Mouse (Mus musculus): Measurements from ENCODE around the gene Spata21. TPM values are rescaled to one million over a fixed set of nuclear protein-coding genes. Genes with fewer than 3 reads are reported as not detected.
"Not testable (repeated sequence)": the region's sequence is repeated elsewhere in the genome, so short reads cannot be mapped to it uniquely, and the experiment has no call there.

The Spata21 gene
- total RNA-seq, 2 experiments from 2014 or later: not detected

DNA sequence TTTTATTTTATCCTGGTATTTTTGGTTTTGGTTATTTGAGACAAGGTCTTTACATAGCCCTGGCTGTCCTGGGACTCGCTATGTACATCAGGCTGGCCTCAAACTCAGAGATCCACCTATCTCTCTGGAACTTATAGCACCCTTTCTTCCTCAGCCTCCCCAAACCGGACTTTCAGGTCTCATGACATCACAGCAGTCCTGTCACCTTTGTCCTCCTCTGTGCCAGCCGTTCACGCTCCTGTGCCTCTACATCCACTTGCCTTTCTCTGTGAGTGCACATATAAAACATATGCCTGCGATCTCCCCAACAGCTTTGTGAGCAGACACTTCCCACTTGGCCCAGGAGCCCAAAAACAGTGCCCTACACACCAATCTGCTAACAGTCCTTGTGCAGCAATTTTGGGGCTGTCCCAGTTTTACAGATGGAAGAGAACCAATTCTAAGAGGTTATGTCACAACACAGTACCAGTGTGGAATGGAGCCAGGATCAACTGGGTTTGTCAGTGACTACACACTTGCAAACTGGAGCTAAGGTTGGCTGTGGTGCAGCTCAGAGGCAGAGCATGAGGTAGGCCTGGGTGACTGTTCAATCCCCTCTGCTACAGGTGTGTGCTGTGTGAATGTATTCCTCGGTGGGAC lies 42.7 kb downstream of the Spata21 start:
- no peak for DNase-seq

DNA sequence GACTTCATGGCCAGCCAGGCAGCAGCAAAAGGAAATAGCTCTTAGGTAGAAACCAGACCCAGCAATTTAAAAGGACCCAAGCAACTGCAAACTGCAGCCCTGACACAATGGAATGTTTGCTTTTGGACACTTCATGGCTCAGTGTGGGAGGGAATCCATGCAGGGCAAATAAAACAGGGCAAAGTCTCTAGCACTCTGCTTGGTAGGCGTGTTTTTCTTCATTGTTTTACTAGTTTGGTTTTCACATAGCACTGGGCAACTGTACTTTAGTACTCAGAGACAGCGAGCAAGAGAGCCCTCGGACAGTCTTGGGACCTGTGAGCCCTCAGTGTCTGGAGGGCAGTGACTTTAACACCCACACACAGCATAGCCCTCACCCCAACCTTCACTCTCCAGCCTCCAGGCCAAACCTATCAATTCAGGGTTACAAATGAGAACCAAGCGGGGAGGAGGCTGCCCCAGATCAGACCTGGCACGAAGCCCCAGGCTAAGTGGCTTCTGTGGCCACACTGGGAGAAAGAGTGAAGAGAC lies 43.5 kb downstream of the Spata21 start:
- no peak for DNase-seq

DNA sequence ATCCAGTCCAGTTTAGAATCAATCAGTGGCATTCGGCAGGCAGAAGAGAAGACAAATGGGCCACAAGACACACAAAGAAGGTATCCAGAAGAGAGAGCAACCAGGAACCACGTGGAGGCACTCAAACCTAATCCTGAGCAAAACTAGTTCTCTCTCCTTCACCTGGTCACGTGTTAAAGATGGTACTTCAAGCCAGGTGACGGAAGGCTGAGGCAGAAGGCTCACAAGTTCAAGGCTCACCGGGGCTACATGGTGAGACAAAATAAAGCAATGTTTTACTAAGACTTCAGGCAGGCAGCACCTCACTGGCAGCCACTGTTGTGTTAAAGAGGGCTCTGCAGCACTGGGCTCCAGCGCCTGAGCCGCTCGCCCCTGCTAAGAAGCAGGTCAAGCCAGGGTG lies 44.1 kb downstream of the Spata21 start:
- no peak for DNase-seq

DNA sequence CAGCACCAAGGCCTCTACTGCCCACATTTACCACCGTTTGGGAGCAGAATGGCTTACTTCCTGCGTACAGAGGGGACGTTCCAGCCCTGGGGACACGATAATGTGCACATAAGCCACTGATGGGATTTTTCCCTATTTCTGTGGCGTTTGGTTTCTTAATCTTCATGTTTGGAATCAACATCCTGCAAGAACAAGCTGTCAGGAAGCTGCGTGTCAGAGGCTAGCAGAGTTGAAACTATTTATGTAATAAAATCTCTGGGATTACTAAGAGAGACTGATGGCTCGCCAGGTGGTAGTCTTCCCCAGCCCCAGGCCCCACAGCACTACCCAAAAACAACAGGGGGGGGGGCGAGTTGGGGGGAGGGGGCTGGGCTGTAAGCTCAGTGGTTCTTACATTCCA lies 45.1 kb downstream of the Spata21 start:
- no peak for DNase-seq

- no peak for DNase-seq
Measured at GRCm38 (mm10) chr4:141134031-141134441, 45.9 kb downstream of the Spata21 start.

DNA sequence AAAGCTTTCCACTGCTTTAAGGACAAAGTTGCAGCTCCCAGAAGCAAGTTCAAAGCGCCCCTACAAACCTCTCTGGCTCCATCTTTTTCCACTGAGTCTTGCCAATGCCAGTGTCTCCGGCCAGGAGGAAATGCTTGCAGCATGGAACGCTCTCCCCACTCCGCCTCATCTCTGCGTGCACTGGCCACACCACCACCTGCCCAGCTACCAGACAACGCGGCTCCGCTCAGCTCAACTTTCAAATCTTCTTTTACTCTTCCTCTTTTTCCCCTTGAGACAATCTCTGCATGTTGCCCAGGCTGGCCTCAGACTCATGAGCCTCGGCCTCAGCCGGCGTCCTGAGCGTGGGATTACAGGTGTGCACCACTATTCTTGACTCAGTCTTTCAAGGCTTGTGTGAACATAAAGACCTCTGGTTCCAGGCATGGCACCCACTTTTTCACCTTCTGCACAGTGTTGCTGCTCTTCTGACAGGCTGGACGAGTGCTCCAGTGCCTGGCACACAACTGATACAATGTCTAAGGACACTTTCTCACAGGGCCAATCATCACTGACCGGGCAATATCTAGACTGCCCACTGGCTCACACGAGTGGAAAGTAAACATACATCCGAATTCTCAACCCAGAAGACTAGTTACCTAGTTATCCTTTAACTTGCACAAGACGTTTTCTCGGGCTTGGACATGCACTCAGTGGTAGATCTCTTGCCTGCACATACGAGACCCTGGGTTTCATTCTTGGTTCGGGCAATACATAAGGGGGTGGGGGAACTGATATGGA lies 46.8 kb downstream of the Spata21 start:
- DNase-seq: peak; percentile 44

DNA sequence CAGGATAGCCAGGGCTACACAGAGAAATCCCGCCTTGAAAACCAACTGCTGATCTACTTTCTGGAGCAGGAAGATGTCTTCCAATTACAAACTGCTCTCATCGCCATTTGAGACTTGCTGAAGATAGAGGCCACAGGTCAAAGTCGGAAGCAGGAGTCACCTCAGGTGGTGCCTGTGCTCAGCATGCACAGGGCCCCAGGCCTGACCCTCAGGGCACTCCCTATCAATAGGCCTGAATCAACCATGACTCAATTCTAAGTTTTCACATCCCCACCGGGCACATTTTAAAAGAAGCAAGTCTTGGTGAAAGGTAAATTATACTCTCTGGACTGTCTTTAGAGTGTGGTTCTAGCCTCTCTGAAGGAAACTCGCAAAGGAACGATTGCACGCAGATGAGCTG lies 48.0 kb downstream of the Spata21 start:
- no peak for DNase-seq

DNA sequence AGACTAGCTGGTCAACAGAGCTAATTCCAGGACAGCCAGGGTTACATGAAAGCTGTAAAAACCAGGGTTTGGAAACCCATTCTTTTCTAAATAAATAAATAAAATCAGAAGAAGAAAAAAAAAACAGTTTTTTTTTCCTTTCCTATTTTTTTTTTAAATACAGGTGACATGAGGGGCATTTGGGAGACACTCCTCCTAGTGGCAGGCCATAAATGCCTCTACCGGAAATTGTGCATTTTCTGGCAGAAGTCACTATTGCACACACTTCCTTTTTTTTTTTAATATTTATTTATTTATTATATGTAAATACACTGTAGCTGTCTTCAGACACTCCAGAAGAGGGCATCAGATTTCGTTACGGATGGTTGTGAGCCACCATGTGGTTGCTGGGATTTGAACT lies 49.6 kb downstream of the Spata21 start:
- not testable (repeated sequence) for DNase-seq

- DNase-seq: no peak
Measured at GRCm38 (mm10) chr4:141138425-141139115, 50.4 kb downstream of the Spata21 start.

GRCm38 (mm10) chr4:141139116-141139970 lies 51.2 kb downstream of the Spata21 start, which contains the start of gene Szrd1:
Gene Szrd1, minus strand, starts transcription at chr4:141139775.
- peak; percentile 99 for DNase-seq

DNA sequence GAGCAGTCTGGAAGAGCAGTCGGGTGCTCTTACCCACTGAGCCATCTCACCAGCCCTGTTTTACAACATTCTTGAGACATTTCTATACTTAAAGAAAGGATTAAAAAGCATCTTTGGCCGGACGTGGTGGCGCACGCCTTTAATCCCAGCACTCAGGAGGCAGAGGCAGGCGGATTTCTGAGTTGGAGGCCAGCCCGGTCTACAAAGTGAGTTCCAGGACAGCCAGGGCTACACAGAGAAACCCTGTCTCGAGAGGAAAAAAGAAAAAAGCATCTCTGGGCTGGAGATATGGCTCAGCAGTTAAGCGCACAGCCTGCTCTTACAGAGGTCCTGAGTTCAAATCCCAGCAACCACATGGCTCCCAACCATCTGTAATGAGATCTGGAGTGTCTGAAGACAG lies 52.2 kb downstream of the Spata21 start:
- not testable (repeated sequence) for DNase-seq

GRCm38 (mm10) chr4:141140967-141141366 lies 52.8 kb downstream of the Spata21 start:
- no peak for DNase-seq

DNA sequence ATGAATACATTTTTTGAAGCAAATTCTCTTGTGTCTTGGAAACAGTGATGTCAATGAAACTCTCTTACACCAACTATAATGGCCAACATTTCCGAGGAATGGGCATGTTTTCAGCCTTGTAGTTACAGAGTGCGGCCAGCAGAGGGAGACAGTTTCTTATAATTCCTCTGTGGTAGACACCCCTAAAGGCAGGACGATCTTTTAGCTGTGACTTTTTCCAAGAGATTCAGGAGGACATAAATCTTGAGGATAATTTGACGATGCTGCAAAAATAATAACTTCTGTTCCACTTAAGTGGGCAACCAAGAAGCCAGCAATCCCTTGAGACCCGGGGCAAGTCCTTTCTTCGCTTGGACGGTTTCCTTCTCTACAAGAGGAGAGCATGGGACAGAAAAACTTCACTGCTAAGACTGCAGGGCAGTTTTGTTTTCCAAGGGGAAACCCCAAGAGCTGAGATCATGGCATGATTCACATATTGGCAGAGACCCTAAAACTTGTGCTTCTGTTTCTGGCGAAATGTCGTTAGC lies 54.2 kb downstream of the Spata21 start:
- DNase-seq: peak; percentile 71

GRCm38 (mm10) chr4:141145124-141145523 lies 57.0 kb downstream of the Spata21 start:
- DNase-seq: not testable (repeated sequence)

GRCm38 (mm10) chr4:141146491-141147033 lies 58.4 kb downstream of the Spata21 start:
- DNase-seq: no peak

GRCm38 (mm10) chr4:141147112-141148008 lies 59.2 kb downstream of the Spata21 start, which contains the start of gene Fbxo42:
Gene Fbxo42, plus strand, starts transcription at chr4:141147913.
- DNase-seq: peak; percentile 97

GRCm38 (mm10) chr4:141148009-141148801 lies 60.1 kb downstream of the Spata21 start:
- DNase-seq: peak; percentile 44

- no peak for DNase-seq
Measured at GRCm38 (mm10) chr4:141149116-141149515, 61.0 kb downstream of the Spata21 start.

GRCm38 (mm10) chr4:141157485-141157884 lies 69.4 kb downstream of the Spata21 start:
- DNase-seq: no peak

Measured in gastrocnemius, postnatal 10 days (tissue).